Mouse (Mus musculus) G1E (cell line): Measurements from ENCODE around the gene 5730596B20Rik. TPM values are rescaled to one million over a fixed set of nuclear protein-coding genes. Genes with fewer than 3 reads are reported as not detected.

ENCODE experiments used
- ATAC-seq: 2 replicates; pipeline ENCODE4 v1.8.0; 2016; ENCODE audit warnings: mild to moderate bottlenecking; ENCODE audit not compliant: insufficient number of reproducible peaks, poor library complexity, low FRiP score, severe bottlenecking; ENCODE audit errors: extremely low read depth
- DNase-seq: peaks from one replicate; pipeline ENCODE4 v3.0.0; 2012; ENCODE audit warnings: low spot score
- H3K27me3 ChIP-seq: 2 replicates; pipeline ENCODE4 v1.6.1; 2012; ENCODE audit warnings: mild to moderate bottlenecking, low read length, inconsistent platforms; ENCODE audit not compliant: insufficient read depth
- H3K36me3 ChIP-seq: replicated peaks from 2 replicates; pipeline ENCODE3; 2012; ENCODE audit warnings: mild to moderate bottlenecking, inconsistent platforms
- H3K4me1 ChIP-seq: 2 replicates; pipeline ENCODE4 v1.6.1; 2012; ENCODE audit warnings: low read depth, low read length, inconsistent platforms, mixed read lengths; ENCODE audit not compliant: insufficient read depth
- H3K4me3 ChIP-seq: 2 replicates; pipeline ENCODE4 v1.5.1; 2012; ENCODE audit warnings: low read depth, mild to moderate bottlenecking, inconsistent platforms, low read length, moderate library complexity, mixed read lengths
- H3K9me3 ChIP-seq: replicated peaks from 2 replicates; pipeline ENCODE4 v1.6.1; 2012; ENCODE audit warnings: inconsistent platforms
- CTCF ChIP-seq: IDR thresholded peaks from 2 replicates; pipeline ENCODE4 v1.5.1; 2012; ENCODE audit warnings: low read depth, low read length, inconsistent platforms, mixed read lengths
- GATA1 ChIP-seq: IDR thresholded peaks from 2 replicates; pipeline ENCODE4 v1.6.1; 2012; ENCODE audit warnings: borderline replicate concordance, low read length, inconsistent platforms, mixed read lengths
- GATA2 ChIP-seq: IDR thresholded peaks from 2 replicates; pipeline ENCODE4 v1.6.1; 2012; ENCODE audit warnings: low read depth, low read length, inconsistent platforms, borderline replicate concordance
- POLR2AphosphoS5 ChIP-seq: IDR thresholded peaks from 2 replicates; pipeline ENCODE4 v1.6.1; 2012; ENCODE audit warnings: low read depth, low read length, inconsistent platforms; ENCODE audit not compliant: insufficient replicate concordance
- TAL1 ChIP-seq: conservative IDR thresholded peaks from 2 replicates; pipeline ENCODE4 v1.6.1; 2012; ENCODE audit warnings: low read depth, low read length, inconsistent platforms, mixed read lengths
- polyA plus RNA-seq: library from polyadenylated mRNA; stranded (reverse); fragments of >175 nt; gene quantifications from 2 replicates; pipeline ENCODE4 v1.2.3, GENCODE M21; 2012
- total RNA-seq, 2 experiments: library from RNA; stranded (forward) in 1 of 2; stranded (reverse) in 1 of 2; fragments of 200-1000 nt in 1 of 2; fragments of >200 nt in 1 of 2; fragmentation: Nextera tagmentation in 1 of 2; gene quantifications; 2 replicates each; pipeline ENCODE4 v1.2.3; 2014 to 2017

The 5730596B20Rik gene
- total and polyA plus RNA-seq, 3 experiments, result 0.05 TPM; not detected in 2

GRCm38 (mm10) chr6:52152226-52153193 is 24.8 kb upstream of the 5730596B20Rik start:
- TF ChIP-seq GATA1, result no peak
- Histone ChIP-seq H3K4me1 (no peaks in the 10 kb centered on the region), H3K9me3 (no peaks in the 10 kb centered on the region), H3K27me3 (peaks cover 12% of the 10 kb centered on the region), H3K36me3 (no peaks in the 10 kb centered on the region), H3K4me3 (no peak overlapping the region)
- ATAC-seq, result no peak
- no peak for DNase-seq

GRCm38 (mm10) chr6:52153270-52153669 is 24.0 kb upstream of the 5730596B20Rik start:
- Histone ChIP-seq H3K4me1 (no peaks in the 10 kb centered on the region), H3K27me3 (peaks cover 12% of the 10 kb centered on the region), H3K4me3 (no peak overlapping the region), H3K36me3 (no peaks in the 10 kb centered on the region), H3K9me3 (no peaks in the 10 kb centered on the region)
- TF ChIP-seq POLR2AphosphoS5 (no peak), TAL1 (no peak), CTCF (no peak), GATA2 (no peak), GATA1 (no peak)
- DNase-seq (no peak), ATAC-seq (no peak)

GRCm38 (mm10) chr6:52154044-52154443 is 23.3 kb upstream of the 5730596B20Rik start:
- no peak overlapping the region for H3K4me3 ChIP-seq
- TF ChIP-seq CTCF (no peak), GATA2 (no peak), GATA1 (no peak), TAL1 (no peak), POLR2AphosphoS5 (no peak)
- H3K9me3 ChIP-seq, result no peaks in the 10 kb centered on the region
- peaks cover 12% of the 10 kb centered on the region for H3K27me3 ChIP-seq
- ATAC-seq (no peak), DNase-seq (no peak)
- H3K36me3 ChIP-seq, result no peaks in the 10 kb centered on the region
- no peaks in the 10 kb centered on the region for H3K4me1 ChIP-seq

- no peak for TF ChIP-seq TAL1
- TF ChIP-seq GATA1, result no peak
- TF ChIP-seq GATA2, result no peak
- TF ChIP-seq CTCF, result no peak
- no peak for TF ChIP-seq POLR2AphosphoS5
- ATAC-seq, result no peak
- no peak overlapping the region for H3K4me3 ChIP-seq
- no peaks in the 10 kb centered on the region for H3K36me3 ChIP-seq
- H3K4me1 ChIP-seq, result no peaks in the 10 kb centered on the region
- no peaks in the 10 kb centered on the region for H3K9me3 ChIP-seq
- peaks cover 16% of the 10 kb centered on the region for H3K27me3 ChIP-seq
- DNase-seq, result no peak
Observed at GRCm38 (mm10) chr6:52155471-52155870, 21.8 kb upstream of the 5730596B20Rik start.

GRCm38 (mm10) chr6:52156551-52157200 is 20.6 kb upstream of the 5730596B20Rik start:
- Histone ChIP-seq H3K36me3 (no peaks in the 10 kb centered on the region), H3K4me3 (no peak overlapping the region), H3K27me3 (peaks cover 20% of the 10 kb centered on the region), H3K9me3 (no peaks in the 10 kb centered on the region), H3K4me1 (no peaks in the 10 kb centered on the region)
- TF ChIP-seq POLR2AphosphoS5 (no peak), GATA2 (no peak), TAL1 (no peak), GATA1 (no peak), CTCF (no peak)
- no peak for DNase-seq
- no peak for ATAC-seq

GRCm38 (mm10) chr6:52157466-52158275 is 19.6 kb upstream of the 5730596B20Rik start:
- Histone ChIP-seq H3K27me3 (peaks cover 15% of the 10 kb centered on the region), H3K4me3 (no peak overlapping the region), H3K9me3 (no peaks in the 10 kb centered on the region), H3K36me3 (no peaks in the 10 kb centered on the region), H3K4me1 (no peaks in the 10 kb centered on the region)
- ATAC-seq (no peak), DNase-seq (no peak)
- TF ChIP-seq CTCF (no peak), TAL1 (no peak), POLR2AphosphoS5 (no peak), GATA2 (no peak), GATA1 (no peak)
